Mouse (Mus musculus): ENCODE measurements around the gene Dnajc7.
"Not testable (repeated sequence)": the region's sequence is repeated elsewhere in the genome, so short reads cannot be mapped to it uniquely, and the experiment has no call there.

Dnajc7 gene

GRCm38 (mm10) chr11:100616836-100617235 is 3.1 kb downstream of the Dnajc7 start:
- not testable (repeated sequence) for DNase-seq (ENCODE audit: low read depth, low spot score)

- DNase-seq (ENCODE audit: low read depth, low spot score), result no peak
Observed at GRCm38 (mm10) chr11:100616332-100616731, 3.6 kb downstream of the Dnajc7 start.

GRCm38 (mm10) chr11:100613241-100613640 is 6.7 kb downstream of the Dnajc7 start:
- DNase-seq (ENCODE audit: low read depth, low spot score), result peak; percentile 76

GRCm38 (mm10) chr11:100611627-100612026 is 8.3 kb downstream of the Dnajc7 start:
- DNase-seq (ENCODE audit: low read depth, low spot score), result peak; percentile 79

- DNase-seq (ENCODE audit: low read depth, low spot score), result no peak
Observed at GRCm38 (mm10) chr11:100609997-100610680, 9.8 kb downstream of the Dnajc7 start.

GRCm38 (mm10) chr11:100609355-100609996 is 10.5 kb downstream of the Dnajc7 start:
- no peak for DNase-seq (ENCODE audit: low read depth, low spot score)

GRCm38 (mm10) chr11:100608796-100609195 is 11.2 kb downstream of the Dnajc7 start:
- no peak for DNase-seq (ENCODE audit: low read depth, low spot score)

- DNase-seq (ENCODE audit: low read depth, low spot score), result no peak
Observed at GRCm38 (mm10) chr11:100607121-100607520, 12.8 kb downstream of the Dnajc7 start.

GRCm38 (mm10) chr11:100605451-100605850 is 14.5 kb downstream of the Dnajc7 start:
- peak; percentile 78 for DNase-seq (ENCODE audit: low read depth, low spot score)

GRCm38 (mm10) chr11:100604321-100605005 is 15.5 kb downstream of the Dnajc7 start:
- peak; percentile 71 for DNase-seq (ENCODE audit: low read depth, low spot score)

- peak; percentile 83 for DNase-seq (ENCODE audit: low read depth, low spot score)
Observed at GRCm38 (mm10) chr11:100603813-100604212, 16.2 kb downstream of the Dnajc7 start.

- no peak for DNase-seq (ENCODE audit: low read depth, low spot score)
Observed at GRCm38 (mm10) chr11:100603155-100603554, 16.8 kb downstream of the Dnajc7 start.

- DNase-seq (ENCODE audit: low read depth, low spot score), result no peak
Observed at GRCm38 (mm10) chr11:100601372-100601771, 18.6 kb downstream of the Dnajc7 start.

GRCm38 (mm10) chr11:100598074-100598473 is 21.9 kb downstream of the Dnajc7 start:
- no peak for DNase-seq (ENCODE audit: low read depth, low spot score)

GRCm38 (mm10) chr11:100595533-100595932 is 24.4 kb downstream of the Dnajc7 start:
- DNase-seq (ENCODE audit: low read depth, low spot score), result no peak

- peak; percentile 69 for DNase-seq (ENCODE audit: low read depth, low spot score)
Observed at GRCm38 (mm10) chr11:100594608-100595007, 25.4 kb downstream of the Dnajc7 start.

- DNase-seq (ENCODE audit: low read depth, low spot score), result peak; percentile 70
Observed at GRCm38 (mm10) chr11:100592346-100593046, 27.5 kb downstream of the Dnajc7 start.

- DNase-seq (ENCODE audit: low read depth, low spot score), result no peak
Observed at GRCm38 (mm10) chr11:100588462-100588861, 31.5 kb downstream of the Dnajc7 start.

- no peak for DNase-seq (ENCODE audit: low read depth, low spot score)
Observed at GRCm38 (mm10) chr11:100585148-100585547, 34.8 kb downstream of the Dnajc7 start.

GRCm38 (mm10) chr11:100584561-100584961 is 35.4 kb downstream of the Dnajc7 start:
- no peak for DNase-seq (ENCODE audit: low read depth, low spot score)

GRCm38 (mm10) chr11:100582836-100583235 is 37.1 kb downstream of the Dnajc7 start:
- no peak for DNase-seq (ENCODE audit: low read depth, low spot score)

GRCm38 (mm10) chr11:100582413-100582812 is 37.6 kb downstream of the Dnajc7 start:
- not testable (repeated sequence) for DNase-seq (ENCODE audit: low read depth, low spot score)
